Mouse (Mus musculus) gastrocnemius, postnatal 25 days (tissue): ENCODE measurements at regions not wholly inside any gene's neighbourhood (a gene's known extent, or its start where the extent isn't known, plus 50 kb on each side); places are given as distances from the start of the nearest gene placed in this dataset.

Source experiments
- DNase-seq: peaks from one replicate; pipeline ENCODE4 v3.0.0; 2022

GRCm38 (mm10) chr14:31891500-31892185 is 61.2 kb upstream of the Ankrd28 start:
- no peak for DNase-seq

GRCm38 (mm10) chr14:31892186-31892510 is 61.7 kb upstream of the Ankrd28 start:
- DNase-seq, result no peak

- DNase-seq, result no peak
These were observed 66.0 kb upstream of the Ankrd28 start for GRCm38 (mm10) chr14:31896500-31896899.

DNA sequence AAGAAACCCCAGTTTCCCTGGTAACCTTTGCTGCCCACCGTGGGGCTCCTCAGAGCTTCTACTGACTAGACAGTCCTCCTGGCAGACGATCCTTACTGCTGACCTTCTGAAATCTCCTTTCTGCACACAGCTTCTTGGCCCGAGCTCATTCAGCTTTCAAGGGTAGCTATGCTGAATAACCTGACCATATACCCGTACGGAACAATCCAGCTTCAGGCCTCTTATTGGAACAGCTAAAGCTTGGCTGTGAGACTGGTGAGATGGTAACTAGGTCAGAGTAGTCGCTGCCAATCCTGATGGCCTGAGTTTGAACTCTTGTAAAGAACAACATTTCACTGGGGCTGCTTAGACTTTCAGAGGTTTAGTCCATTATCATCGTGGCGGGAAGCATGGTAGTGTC is 69.1 kb upstream of the Ankrd28 start:
- no peak for DNase-seq

DNA sequence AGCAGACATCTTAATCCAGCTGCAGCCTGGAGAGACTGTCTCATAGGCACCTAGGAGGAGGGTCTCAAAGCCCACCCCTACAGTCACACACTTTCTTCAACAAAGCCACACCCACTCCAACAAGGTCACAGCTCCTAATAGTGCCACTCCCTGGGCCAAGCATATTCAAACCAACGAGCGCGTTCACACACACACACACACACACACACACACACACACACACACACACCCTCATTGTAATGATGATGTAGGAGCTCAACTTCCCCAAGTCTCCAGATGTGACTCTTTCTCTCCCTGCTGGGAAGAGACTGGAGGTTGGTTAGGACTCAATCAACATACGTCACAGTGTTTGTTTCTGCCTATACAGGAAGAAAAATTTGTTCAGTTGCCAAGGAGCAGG is 69.5 kb upstream of the Ankrd28 start:
- no peak for DNase-seq

DNA sequence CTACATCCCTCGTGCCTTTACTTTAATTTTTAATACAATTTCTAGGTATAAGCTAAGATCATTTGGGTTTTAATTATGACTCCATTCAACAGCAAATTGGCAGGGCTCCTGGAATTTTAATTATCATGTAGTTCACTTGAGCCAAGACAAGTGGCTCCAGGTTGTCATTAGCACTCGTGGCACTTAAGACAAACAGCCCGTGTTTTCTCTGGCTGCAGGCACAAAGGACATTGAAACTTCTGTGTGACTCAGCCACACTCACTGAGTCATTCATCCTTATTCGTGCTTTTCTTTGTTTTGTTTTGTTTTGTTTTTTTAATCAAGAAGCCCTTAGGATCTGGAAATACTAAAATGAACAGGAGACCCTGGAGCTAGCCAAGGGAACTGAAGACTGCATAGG is 71.5 kb upstream of the Ankrd28 start:
- DNase-seq, result no peak

DNA sequence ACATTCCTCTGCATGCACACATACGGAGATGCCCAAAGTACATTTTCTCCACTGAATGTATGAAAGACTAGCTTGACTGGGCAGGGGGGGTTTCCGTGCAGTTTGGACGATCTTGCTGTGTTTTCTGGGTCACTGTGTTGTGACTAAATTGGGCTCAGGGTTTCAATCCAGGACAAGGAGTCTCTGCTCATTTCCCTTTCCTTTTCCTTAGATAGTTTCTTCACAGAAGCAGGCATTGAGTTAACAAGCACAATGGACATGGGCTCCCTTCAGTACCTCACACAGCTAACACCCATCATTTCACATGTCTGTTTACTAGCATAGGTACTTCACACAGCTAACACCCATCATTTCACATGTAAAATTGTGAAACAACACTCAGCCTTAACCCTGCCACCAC is 73.2 kb upstream of the Ankrd28 start:
- DNase-seq, result no peak

DNA sequence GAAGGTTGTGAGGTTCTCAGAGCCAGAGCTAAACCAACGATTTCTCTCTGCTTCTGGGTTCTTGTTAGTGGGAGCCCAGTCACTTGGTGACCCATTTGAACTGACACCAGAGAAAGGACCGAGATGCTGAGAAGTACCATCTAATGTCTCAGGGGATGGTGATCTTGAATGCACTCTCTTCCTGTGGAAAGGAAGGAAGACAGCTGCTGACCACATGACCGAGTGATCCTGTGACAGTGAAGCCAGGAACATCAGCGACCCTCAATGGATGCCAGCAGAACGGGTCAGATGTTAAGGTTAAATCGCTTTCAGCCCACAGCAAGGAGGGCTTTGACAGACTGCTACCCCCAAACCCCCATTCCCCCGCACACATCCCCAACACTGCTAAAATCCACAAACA is 78.1 kb upstream of the Ankrd28 start:
- no peak for DNase-seq

DNA sequence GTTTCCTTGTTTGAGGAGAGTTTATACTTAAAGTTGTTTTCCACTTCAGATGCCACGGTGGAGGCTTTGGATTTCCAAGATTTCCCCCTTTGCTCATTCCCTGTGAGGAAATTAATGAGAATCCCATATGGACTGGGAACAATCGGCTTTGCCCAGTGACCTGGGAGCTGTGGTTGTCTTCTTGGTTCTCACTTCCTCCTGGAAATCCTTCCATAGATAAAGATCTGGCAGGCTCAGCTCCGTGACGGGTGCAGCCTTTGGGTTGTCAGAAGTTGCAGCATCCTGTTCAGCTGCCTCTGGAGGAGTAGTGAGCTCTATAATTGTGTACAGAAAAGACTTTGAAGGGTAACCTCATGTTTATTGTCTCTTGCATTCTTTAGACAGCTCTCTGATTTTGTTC is 78.8 kb upstream of the Ankrd28 start:
- DNase-seq, result peak; percentile 35

- no peak for DNase-seq
These were observed 80.4 kb upstream of the Ankrd28 start for GRCm38 (mm10) chr14:31910809-31911208.

DNA sequence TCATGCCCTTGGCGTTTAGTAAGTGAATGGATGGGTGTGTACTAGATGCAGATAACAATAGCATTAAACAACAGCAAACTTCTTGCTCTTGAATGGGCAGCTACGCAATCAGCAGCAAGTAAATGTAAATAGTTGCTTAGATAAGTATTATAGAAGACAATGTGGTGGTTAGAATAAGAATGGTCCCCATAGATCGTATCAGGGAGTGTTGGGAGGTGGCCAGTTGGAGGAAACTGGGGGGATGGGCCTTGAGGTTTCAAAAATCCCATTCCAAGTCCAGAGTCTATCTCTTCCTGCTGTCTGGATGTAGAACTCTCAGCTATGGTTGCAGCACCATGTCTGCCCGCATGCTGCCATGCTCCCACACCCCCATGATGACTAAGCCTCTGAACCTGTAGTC is 88.0 kb upstream of the Ankrd28 start:
- DNase-seq, result no peak

DNA sequence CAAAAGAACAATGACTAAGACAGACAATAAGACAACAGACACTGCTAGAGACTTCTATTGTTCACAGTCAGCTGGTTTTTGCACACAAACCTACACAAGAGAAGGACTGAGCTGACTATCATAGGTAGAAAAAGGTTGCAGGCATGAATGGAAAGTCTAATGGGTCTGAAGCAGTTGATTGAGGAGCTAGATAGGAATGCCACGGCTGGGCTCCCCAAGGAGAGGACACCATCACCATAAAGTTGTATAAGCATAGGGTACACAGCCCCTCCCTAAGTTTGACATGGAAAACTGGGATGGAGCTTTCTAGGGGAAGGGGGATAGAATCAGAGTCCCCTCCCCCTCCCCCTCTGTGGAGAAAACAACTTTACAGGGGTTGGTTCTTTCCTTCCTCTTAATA is 88.5 kb upstream of the Ankrd28 start:
- DNase-seq, result no peak

DNA sequence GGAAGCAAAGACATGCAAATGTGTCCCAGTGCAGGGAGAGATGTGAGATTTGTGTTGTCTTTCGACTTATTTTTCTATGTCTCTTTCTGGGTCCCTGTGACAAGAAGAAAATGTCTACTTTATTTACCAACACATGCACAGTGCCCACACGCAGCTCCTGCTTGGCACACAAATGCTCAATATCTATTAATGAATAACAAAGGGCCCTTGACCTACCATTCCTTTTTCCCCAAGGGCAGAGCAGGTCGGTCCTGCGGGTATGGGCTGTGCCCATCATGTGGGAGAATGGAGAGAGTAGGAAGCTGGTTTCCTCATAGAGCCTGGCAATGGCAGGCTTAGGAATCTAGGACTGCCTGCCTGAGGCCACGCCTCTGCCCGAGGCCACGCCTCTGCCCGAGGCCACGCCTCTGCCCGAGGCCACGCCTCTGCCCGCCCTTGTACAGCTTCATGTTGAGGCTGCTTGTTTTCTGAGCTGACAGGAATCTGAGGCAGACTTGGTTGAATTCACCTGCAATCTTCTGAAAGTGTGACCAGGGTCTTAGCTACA is 98.8 kb upstream of the Ankrd28 start:
- DNase-seq, result no peak

GRCm38 (mm10) chr14:31930367-31930766 is 98.4 kb upstream of the Galnt15 start:
- DNase-seq, result peak; percentile 64

- DNase-seq, result no peak
These were observed 96.8 kb upstream of the Galnt15 start for GRCm38 (mm10) chr14:31931971-31932370.

- DNase-seq, result no peak
These were observed 95.3 kb upstream of the Galnt15 start for GRCm38 (mm10) chr14:31933441-31933840.

- DNase-seq, result no peak
These were observed 94.9 kb upstream of the Galnt15 start for GRCm38 (mm10) chr14:31933841-31934271.

DNA sequence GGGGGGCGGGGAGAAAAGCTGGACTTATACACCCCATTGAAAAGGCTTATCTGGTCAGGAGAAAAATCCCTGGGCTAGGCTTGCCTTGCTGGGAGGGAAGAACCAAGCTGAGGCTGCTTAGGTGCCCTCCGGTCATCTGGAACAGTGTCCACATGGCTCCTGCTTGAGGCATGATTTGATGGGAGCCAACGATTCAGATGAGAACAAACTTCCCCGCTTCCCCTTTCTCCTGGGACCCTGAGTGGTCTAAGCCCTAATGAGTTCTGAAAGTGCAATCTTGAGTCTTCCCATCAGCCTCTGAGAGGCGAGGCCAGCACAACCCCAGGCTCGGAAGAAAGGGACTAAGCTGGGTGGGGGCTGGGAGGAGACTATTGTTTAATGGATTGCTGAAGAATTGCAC is 94.5 kb upstream of the Galnt15 start:
- DNase-seq, result no peak

DNA sequence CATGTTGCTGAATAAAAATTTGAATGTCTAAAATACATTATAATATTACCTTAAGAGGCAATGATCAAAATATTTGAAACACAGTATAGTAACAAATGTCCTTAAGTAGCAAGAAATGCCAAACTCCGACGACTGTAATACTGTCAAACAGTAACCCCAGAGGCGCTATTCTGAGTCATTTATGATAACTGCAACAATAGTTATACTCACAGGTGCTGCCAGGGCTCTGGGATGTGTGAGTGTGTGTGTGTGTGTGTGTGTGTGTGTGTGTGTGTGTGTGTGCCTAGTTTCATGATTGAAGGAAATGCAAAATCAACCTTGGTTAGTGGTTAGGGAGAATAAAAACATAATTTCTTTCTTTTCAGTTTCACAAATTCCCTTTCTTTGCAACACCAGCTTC is 94.0 kb upstream of the Galnt15 start:
- DNase-seq, result no peak

DNA sequence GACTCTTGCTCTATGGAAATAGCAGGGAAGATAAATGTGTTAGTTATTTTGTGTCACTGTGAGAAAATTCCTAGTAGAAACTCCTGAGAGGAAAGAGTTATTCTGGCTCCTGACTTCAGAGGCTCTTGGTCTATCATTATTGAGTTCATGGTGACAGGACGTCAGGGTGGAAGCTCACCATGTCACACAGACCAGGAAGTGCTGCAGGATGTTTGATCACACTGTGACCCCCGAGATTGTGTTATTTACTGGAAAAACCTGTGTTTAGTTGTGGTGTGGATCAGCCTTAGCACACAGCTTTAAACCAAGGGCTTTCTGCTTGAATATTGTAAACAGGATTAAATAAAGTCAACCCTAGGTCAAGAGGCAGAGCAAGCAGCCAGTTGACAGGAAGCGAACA is 93.4 kb upstream of the Galnt15 start:
- DNase-seq, result no peak

DNA sequence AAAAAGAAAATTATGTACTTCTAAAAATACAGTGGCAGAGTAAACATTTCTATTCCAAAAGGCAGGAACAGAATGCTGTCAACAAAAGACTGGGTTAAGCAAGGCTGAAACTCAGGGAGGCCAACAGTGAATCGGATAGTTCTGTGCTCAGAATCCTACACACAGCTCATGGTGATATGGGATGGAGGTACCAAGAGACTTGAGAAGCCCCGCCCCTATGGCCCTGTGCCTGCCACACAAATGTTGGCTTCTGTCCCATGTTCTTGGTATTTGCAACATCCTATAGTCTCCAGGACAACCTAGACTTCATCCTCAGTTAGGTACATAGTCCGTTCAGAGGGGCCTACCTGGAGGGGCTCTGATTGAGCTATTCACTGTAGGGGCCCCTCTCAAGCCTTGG is 92.2 kb upstream of the Galnt15 start:
- DNase-seq, result no peak

DNA sequence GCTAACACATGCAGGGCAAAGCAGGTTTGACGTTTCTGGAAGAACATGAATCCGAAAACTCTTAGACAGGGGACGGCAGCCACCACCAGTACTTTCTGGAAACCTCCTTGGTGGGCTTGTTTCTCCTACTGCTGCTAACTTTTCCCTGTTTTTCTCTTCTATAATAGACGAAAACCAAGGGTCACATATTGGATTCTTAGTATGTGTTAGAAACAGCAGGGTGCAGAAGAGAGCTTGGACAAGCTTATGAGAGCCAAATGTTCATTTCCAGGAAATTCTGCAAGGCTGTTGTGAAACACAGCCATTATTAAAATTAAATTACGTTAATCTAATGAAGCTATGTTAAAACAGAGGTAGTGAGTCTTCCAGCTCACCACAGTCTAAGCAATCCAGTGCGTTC is 87.9 kb upstream of the Galnt15 start:
- DNase-seq, result no peak

GRCm38 (mm10) chr14:31942266-31942960 is 86.4 kb upstream of the Galnt15 start:
- no peak for DNase-seq

- no peak for DNase-seq
These were observed 84.1 kb upstream of the Galnt15 start for GRCm38 (mm10) chr14:31944682-31945081.
